Mouse (Mus musculus) mesoderm, embryonic 11.5 days (tissue): ENCODE results near the gene Zc3h4.

ENCODE experiments used
- DNase-seq: peaks from one replicate; pipeline ENCODE4 v3.0.0-alpha.2; 2012; ENCODE audit warnings: low read depth, low spot score

Gene Zc3h4

GRCm38 (mm10) chr7:16399820-16400688, 656 bp upstream of the Zc3h4 start:
- DNase-seq = peak; percentile 99

DNA sequence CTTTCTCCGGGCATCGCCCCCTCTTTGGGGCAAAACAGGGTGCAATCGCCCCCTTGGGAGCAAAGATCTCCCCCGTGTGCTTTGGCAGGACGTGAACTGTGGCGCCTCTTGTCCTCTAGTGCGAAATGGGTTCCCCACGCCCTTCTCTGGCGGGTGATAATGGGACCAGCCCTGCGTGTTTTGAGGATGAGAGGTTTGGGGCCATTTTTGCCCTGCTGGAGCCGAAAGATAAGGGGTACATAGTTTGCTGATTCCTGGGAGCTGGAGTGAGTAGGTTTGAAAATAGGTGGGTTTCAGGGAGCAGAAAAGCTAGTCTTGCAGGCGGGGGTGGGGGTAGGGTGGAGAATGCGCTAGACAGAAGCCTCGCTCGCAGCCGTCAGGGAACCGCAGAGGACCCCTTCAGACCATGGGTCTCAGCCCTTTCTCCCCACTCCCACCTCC, 1.3 kb downstream of the Zc3h4 start:
- DNase-seq = peak; percentile 30

DNA sequence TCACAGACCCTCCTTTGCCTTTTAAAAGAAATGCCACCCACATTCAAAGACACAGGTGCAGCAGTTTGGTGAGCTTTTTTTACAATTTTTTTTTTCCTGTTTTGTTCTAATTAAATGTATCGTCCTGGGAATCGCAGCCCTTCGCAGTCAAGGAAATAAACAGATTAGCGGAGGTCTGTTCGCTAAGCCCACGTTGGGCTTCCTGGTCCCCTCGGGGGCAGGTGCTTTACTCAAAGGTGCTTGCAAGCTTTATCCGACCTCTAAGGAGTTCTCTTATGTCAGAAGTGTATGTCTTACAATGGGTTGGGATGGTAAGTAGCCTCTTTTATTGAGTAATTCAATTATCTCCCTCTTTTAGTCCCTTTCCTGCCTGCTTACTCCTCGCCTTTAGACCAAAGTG, 1.7 kb downstream of the Zc3h4 start:
- DNase-seq = no peak

- peak; percentile 43 for DNase-seq
These were observed 2.5 kb downstream of the Zc3h4 start for GRCm38 (mm10) chr7:16402968-16403948.

DNA sequence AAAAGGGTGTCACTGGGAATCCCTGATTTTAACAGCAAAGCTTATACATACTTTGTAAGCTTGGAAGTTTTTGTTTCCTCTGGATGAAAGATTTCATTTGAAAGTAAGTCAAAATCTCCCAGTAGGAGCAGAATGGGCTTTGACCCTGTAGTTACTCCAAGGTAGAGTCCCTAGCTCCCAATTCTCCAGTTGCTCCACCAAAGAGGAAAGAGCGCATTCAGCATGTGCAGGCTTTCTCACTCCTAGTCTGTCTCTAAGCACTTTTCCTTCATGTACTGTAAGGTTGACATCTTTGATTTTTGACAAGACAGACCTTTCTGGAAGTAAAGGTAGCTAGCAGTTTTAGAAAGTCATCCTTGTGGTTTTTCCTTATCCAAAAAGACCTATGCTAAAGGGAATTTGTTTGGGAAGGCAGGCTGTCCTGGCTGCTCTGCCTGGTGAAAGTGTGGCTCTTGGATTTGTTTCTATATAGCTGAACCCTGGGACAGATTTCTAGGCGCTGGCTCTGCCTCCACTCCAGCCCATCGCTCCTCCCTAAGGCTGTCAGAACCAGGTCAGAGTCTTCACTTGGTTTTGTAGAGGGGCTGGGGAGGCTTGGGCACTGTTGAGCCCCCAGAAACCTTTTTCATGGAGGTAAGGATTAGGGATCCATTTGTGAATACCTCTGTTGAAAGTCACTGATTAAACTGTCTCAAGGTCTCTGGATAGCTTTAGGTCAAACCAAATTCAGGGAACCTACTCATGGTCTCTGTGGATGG, 3.8 kb downstream of the Zc3h4 start:
- DNase-seq = no peak

DNA sequence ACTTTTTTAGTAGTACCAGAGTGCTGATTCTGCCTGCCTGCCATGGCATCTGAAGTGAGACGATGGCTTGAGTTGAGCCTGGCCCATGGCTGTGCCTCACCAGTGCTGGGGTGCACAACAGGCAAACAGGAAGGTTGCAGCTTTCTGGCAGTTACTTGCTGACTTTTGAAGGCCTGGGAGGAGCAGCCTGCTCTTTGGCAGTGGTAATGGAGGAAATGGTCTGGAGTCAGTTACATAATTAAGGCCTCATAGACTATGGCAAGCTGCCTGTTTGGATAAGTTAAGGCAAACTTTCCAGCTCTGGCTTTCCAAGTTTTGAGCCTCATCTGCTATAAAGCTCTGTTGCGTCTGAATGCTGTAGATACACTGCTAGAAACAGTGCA, 4.4 kb downstream of the Zc3h4 start:
- DNase-seq = no peak

GRCm38 (mm10) chr7:16405516-16406351, 5.0 kb downstream of the Zc3h4 start:
- no peak for DNase-seq

- DNase-seq = no peak
These were observed 6.3 kb downstream of the Zc3h4 start for GRCm38 (mm10) chr7:16406978-16407377.

GRCm38 (mm10) chr7:16411100-16411499, 10.4 kb downstream of the Zc3h4 start:
- DNase-seq = no peak

DNA sequence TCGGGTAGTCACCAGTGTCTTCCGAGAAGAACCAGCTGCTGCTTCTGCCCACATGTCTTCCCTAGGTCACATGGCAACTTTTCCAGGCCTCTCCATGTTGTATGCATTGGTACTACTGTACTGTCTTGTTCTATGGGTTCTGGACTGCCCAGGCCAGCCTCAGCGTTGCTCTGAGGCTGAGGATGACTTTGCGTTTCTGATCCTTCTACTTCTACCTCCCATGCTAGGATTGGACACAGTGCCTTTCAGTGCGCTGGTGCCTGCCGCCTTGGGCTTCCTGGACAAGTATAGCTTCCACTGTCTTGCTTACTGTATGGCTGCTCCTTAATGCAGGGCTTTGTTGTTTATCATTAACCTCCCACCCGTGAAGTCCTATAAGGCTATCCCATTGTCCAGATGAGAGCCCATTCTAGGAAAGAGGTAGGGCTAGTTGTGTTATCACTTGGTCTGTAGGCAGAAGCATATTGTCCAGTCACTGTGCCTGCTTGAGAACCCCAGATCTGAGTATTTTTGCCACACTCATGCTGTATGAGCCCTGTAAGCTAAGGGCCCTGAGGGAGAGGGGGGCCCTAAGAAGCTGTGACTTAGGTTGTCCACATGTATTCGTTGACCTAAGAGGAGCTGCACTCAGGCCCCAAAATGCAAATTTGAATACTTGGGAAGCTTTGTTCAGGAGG, 11.6 kb downstream of the Zc3h4 start:
- DNase-seq = no peak

DNA sequence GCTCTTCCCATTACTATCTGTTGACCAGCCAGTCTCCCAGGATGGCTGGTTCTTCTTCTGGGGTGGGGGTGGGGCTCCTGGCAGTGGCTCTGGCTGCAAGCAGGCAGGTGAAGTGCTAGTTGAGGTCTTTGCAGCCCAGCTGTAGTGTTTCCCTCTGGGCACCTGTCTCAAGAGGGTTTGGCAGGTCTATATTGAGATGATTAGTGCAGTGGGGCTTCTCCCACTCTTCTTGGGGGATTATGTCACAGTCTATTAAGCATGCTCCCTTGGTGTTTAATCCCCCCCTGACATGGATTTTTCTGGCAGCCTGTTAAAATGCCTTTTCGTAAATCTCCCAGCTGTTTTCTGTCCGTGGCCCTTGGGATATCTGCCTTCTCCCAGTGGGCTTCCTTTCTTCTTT, 12.2 kb downstream of the Zc3h4 start:
- no peak for DNase-seq

- DNase-seq = no peak
These were observed 14.7 kb downstream of the Zc3h4 start for GRCm38 (mm10) chr7:16415426-16415825.

GRCm38 (mm10) chr7:16417141-16417771, 16.5 kb downstream of the Zc3h4 start:
- no peak for DNase-seq

- DNase-seq = no peak
These were observed 18.0 kb downstream of the Zc3h4 start for GRCm38 (mm10) chr7:16418713-16419112.

DNA sequence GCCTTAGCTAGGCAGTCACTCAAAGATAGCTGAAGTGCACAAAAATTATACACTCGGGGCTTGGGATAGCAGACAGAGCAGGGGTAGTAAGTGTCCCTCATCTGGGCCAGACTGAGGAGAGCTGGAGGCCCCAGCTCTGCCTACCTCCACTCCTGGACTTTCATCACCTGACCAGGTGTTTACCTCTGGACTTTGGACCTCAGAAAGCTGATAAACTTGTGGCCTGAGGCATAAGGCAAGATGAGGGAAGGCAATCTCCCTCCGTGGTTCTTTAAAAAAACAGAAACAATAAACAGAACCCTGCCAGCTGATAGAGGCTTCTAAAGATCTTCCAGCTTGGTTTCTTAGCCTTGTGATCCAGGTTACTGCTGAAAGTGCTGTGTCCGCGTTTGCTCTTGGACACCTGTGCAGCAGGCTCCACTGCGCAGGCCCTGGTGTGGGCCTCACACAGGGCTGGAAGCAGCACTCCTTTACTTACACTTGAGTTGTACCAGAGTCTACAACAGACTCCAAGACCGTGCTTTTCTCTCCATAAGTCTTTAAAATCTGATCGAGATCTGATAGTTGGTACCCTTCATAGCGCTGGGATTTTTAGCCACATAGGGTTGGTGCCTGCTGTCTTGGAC, 19.9 kb downstream of the Zc3h4 start:
- DNase-seq = no peak

GRCm38 (mm10) chr7:16422222-16422856, 21.6 kb downstream of the Zc3h4 start:
- no peak for DNase-seq

DNA sequence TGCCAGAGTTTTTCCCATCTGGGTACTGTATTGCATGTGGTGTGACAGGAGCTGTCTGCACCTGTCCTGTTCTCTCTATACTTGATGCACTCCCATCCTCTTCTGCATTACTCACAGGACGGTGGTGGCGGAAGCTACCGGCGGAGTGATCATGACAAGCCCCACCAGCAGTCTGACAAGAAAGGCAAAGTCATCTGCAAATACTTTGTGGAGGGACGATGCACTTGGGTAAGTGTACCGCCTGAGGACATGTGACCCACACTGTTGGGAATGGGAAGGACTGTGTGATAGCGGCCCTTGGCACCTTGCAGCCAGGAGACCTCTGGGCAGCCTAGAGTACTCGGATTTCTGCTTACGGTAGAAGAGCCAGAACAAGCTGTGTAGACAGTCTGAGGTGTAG, 23.0 kb downstream of the Zc3h4 start:
- no peak for DNase-seq

DNA sequence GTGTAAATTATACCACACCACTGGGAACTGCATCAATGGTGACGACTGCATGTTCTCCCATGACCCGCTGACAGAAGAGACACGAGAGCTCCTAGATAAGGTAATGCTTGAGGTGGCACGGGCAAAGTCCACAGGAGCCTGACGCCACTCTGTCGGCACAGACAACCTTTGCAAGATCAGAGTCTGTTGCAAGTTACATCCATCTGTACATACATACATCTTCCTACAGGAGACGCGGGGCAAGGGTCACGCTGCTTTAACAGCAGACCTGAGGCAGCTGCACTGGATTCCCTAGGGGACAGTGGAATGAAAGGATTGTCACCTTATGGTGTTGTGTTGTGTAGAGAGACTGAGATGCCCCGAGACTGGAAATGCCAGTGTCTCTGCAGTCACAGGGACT, 25.0 kb downstream of the Zc3h4 start:
- DNase-seq = no peak
